Mouse (Mus musculus) kidney, postnatal 14 days (tissue): Measurements from ENCODE around the gene Olfr266.

Source experiments
- DNase-seq: peaks from one replicate; pipeline ENCODE4 v3.0.0; 2022; ENCODE audit warnings: mixed read lengths

Olfr266 gene

GRCm38 (mm10) chr3:106826187-106826586 is at the start of gene Olfr266:
Gene Olfr266 (minus strand): TSS chr3:106826287.
- no peak for DNase-seq

GRCm38 (mm10) chr3:106875626-106876025 is 49.5 kb upstream of the Olfr266 start:
- DNase-seq: no peak

GRCm38 (mm10) chr3:106872893-106873292 is 46.8 kb upstream of the Olfr266 start:
- no peak for DNase-seq

GRCm38 (mm10) chr3:106832107-106832506 is 6.0 kb upstream of the Olfr266 start:
- DNase-seq: peak; percentile 55

GRCm38 (mm10) chr3:106817676-106818075 is 8.4 kb downstream of the Olfr266 start:
- DNase-seq: no peak

- no peak for DNase-seq
Measured at GRCm38 (mm10) chr3:106808972-106809695, 17.0 kb downstream of the Olfr266 start.

GRCm38 (mm10) chr3:106798079-106798478 is 28.0 kb downstream of the Olfr266 start:
- DNase-seq: no peak

GRCm38 (mm10) chr3:106789930-106790329 is 36.2 kb downstream of the Olfr266 start, which contains the start of gene Cd53:
Gene Cd53 (minus strand): TSS chr3:106790149.
- no peak for DNase-seq

GRCm38 (mm10) chr3:106788440-106788887 is 37.6 kb downstream of the Olfr266 start:
- DNase-seq: peak; percentile 42

GRCm38 (mm10) chr3:106787972-106788371 is 38.1 kb downstream of the Olfr266 start:
- DNase-seq: no peak

- DNase-seq: no peak
Measured at GRCm38 (mm10) chr3:106785130-106785529, 41.0 kb downstream of the Olfr266 start.

GRCm38 (mm10) chr3:106771834-106772233 is 54.3 kb downstream of the Olfr266 start:
- DNase-seq: no peak
